ENCODE assay signal across 23 mouse cellular contexts in the genomic region with DNA sequence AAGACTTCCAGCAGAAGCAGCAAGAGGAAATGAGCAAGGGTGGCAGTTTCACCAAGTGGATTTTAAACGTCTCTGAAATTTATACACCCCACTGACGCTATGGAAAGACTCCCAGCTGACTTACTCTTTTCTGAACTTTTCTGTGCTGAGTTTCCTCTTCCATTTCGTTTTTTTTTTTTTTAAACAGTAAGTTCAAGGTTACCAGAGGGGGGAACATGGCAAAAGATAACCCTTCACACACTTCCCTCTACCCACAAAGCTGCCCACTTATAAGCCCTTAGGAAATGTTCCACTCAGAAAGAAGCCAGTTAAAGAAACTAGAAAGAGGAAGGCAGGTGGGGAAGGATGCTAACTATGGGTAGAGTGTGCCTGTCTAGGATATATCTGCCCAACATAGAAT. TPM values are rescaled to one million over a fixed set of nuclear protein-coding genes. Genes with fewer than 3 reads are reported as not detected.
DNase-seq lines count a peak whose midpoint lies in the region; ATAC-seq and TF ChIP-seq lines count a peak whose summit lies in the region.
"Had no signal": no experiment of that assay in that cellular context is flagged by ENCODE, and none has a peak within 500 bp of the region (broad histone marks: within the 10 kb centered on the region; RNA-seq: fewer than 3 reads in every experiment).

No protein-coding gene starts in this region.

- no peak for TF ChIP-seq EP300 in liver, postnatal 0 days (IDR thresholded peaks at IDR 0.05; ENCODE audit: low read depth)

- peaks cover 39% of the 10 kb centered on the region for H3K4me1 ChIP-seq in kidney, embryonic 15.5 days
- peaks cover 20% of the 10 kb centered on the region for H3K4me1 ChIP-seq in liver, postnatal 0 days (ENCODE audit: insufficient read depth)

- H3K36me3 ChIP-seq in kidney, embryonic 15.5 days, result no peaks in the 10 kb centered on the region
- H3K36me3 ChIP-seq in liver, postnatal 0 days (replicated peaks; ENCODE audit: insufficient read depth, low read length), result no peaks in the 10 kb centered on the region
- H3K36me3 ChIP-seq: hindbrain, embryonic 12.5 days; limb, embryonic 12.5 days; lung, embryonic 15.5 days; neural tube, embryonic 13.5 days had no signal

- no peak overlapping the region for H3K4me3 ChIP-seq in kidney, embryonic 15.5 days (replicated peaks)
- no peak overlapping the region for H3K4me3 ChIP-seq in liver, postnatal 0 days (ENCODE audit: low read depth, low read length)
- H3K4me3 ChIP-seq in gastrocnemius, adult 2 months, result no peak overlapping the region

- no peaks in the 10 kb centered on the region for H3K9me3 ChIP-seq in kidney, embryonic 15.5 days (replicated peaks)
- no peaks in the 10 kb centered on the region for H3K9me3 ChIP-seq in liver, postnatal 0 days (ENCODE audit: low read length)
- H3K9me3 ChIP-seq: embryonic facial prominence, embryonic 10.5 days; hindbrain, embryonic 12.5 days; limb, embryonic 12.5 days; lung, embryonic 15.5 days; neural tube, embryonic 13.5 days had no signal

- no peak for TF ChIP-seq CTCF in liver, postnatal 0 days (IDR thresholded peaks at IDR 0.05; ENCODE audit: low read depth)
- no peak for TF ChIP-seq CTCF in gastrocnemius, adult 2 months (IDR thresholded peaks at IDR 0.05)

- no peak for DNase-seq in kidney, adult 8-10 months
- DNase-seq in CD4-positive helper T cell, adult 2 months (ENCODE audit: low read depth, low spot score), result peak; percentile 28
- no peak for DNase-seq in liver, postnatal 0 days
- DNase-seq in heart, adult 8-10 months (ENCODE audit: low spot score), result no peak
- DNase-seq in gastrocnemius, adult 2 months, result no peak
- DNase-seq: adrenal gland, adult 8-10 months; cerebellum, adult 11-12 months; cerebellum, postnatal 25 days; heart, adult 18-20 months; kidney, postnatal 10 days; spleen, adult 18-20 months; thymus, postnatal 14 days had no signal

- 41% methylated on average over 3 of the region's 3 CpGs for WGBS in kidney, embryonic 15.5 days
- 23% methylated on average over 3 of the region's 3 CpGs for WGBS in liver, postnatal 0 days (ENCODE audit: insufficient replicate concordance)

- no peaks in the 10 kb centered on the region for H3K27me3 ChIP-seq in kidney, embryonic 15.5 days
- H3K27me3 ChIP-seq in liver, postnatal 0 days (ENCODE audit: insufficient read depth, low read length), result no peaks in the 10 kb centered on the region
- H3K27me3 ChIP-seq: hindbrain, embryonic 12.5 days; limb, embryonic 12.5 days; lung, embryonic 15.5 days; neural tube, embryonic 13.5 days had no signal

- H3K27ac ChIP-seq in kidney, embryonic 15.5 days, result 0 out of 2 replicates have a peak overlapping the region, but pooled peaks have one; percentile 97
- H3K27ac ChIP-seq in liver, postnatal 0 days (ENCODE audit: low read depth), result no peak overlapping the region
- no peak overlapping the region for H3K27ac ChIP-seq in gastrocnemius, adult 2 months
- H3K27ac ChIP-seq: layer of hippocampus, adult 2 months; lung, embryonic 15.5 days; macrophage had no signal

- intact Hi-C loops in gastrocnemius, adult 2 months (cut with DNase I), result no loop called here

- H3K4me2 ChIP-seq in kidney, embryonic 15.5 days, result no peak overlapping the region
- H3K4me2 ChIP-seq in liver, postnatal 0 days (ENCODE audit: low read depth, low read length), result peak overlapping the region; percentile 97; the same call in 1 of the 2 replicates

- H3K9ac ChIP-seq in kidney, embryonic 15.5 days, result no peak overlapping the region
- H3K9ac ChIP-seq in liver, postnatal 0 days (replicated peaks), result no peak overlapping the region
- H3K9ac ChIP-seq: lung, embryonic 15.5 days had no signal

- ATAC-seq in kidney, embryonic 15.5 days (replicated peaks; ENCODE audit: low FRiP score), result no peak
- peak; percentile 60 for ATAC-seq in granulocyte monocyte progenitor cell, adult 5-6 weeks (replicated peaks; ENCODE audit: poor library complexity, severe bottlenecking)
- ATAC-seq in liver, postnatal 0 days, result no peak
- ATAC-seq: forebrain, embryonic 16.5 days; intestine, postnatal 0 days had no signal

RNA-seq across cellular contexts. Expression of gene Rnf34, which starts 51.8 kb away (rescaled TPM):
- 32.3 and 34.2 TPM in 2 replicates for polyA plus RNA-seq in kidney, embryonic 15.5 days (2015; fragmentation: Nextera tagmentation; extraction: Ambion mirVana)
- 19.2 and 20.4 TPM in 2 replicates for total RNA-seq in granulocyte monocyte progenitor cell, adult 5-6 weeks (2014; fragmentation: Nextera tagmentation)
- 17.5 and 21.6 TPM in 2 replicates for total RNA-seq in granulocyte monocyte progenitor cell, adult 5-6 weeks (2017)
- polyA plus RNA-seq in liver, postnatal 0 days (2015; fragmentation: Nextera tagmentation; extraction: Ambion mirVana), result 8.0 and 8.3 TPM in 2 replicates
- total RNA-seq in heart, adult 8-10 months (2022), result 10 to 100 TPM; 30.7 to 39.8 (median 35.3) TPM
- total RNA-seq in gastrocnemius, adult 2 months (2021), result 10 to 100 TPM; 20.0 to 21.4 TPM
